Mouse (Mus musculus) hindbrain, embryonic 11.5 days (tissue): ENCODE data around the gene Apon. TPM values are rescaled to one million over a fixed set of nuclear protein-coding genes. Genes with fewer than 3 reads are reported as not detected.

Source experiments
- polyA plus RNA-seq: library from polyadenylated mRNA; unstranded; fragments of >200 nt; fragmentation: Nextera tagmentation; extraction: Ambion mirVana; gene quantifications from 2 replicates; pipeline ENCODE4 v1.2.1, GENCODE M21; 2014

Apon gene
- polyA plus RNA-seq, 1 experiment from 2014 or later = 0.36 TPM

Other genes with a start within 250 kb of the Apon start
- gene Hsd17b6, start 246.5 kb upstream of the Apon start, polyA plus RNA-seq = not detected in 2 replicates
- gene Prim1, start 238.9 kb upstream of the Apon start, polyA plus RNA-seq = 87.8 and 88.3 TPM in 2 replicates
- 858 and 879 TPM in 2 replicates for gene Naca, start 218.5 kb upstream of the Apon start, polyA plus RNA-seq
- gene Ptges3, start 195.1 kb upstream of the Apon start, polyA plus RNA-seq = 590 and 626 TPM in 2 replicates
- 2,416 and 2,461 TPM in 2 replicates for gene Atp5b, start 170.8 kb upstream of the Apon start, polyA plus RNA-seq
- gene Baz2a, start 162.5 kb upstream of the Apon start, polyA plus RNA-seq = 20.0 and 37.6 TPM in 2 replicates
- gene Rbms2, start 73.8 kb upstream of the Apon start, polyA plus RNA-seq = 18.9 and 19.5 TPM in 2 replicates
- gene Gls2, start 59.6 kb upstream of the Apon start, polyA plus RNA-seq = 1.3 and 1.5 TPM in 2 replicates
- gene Spryd4, start 42.3 kb upstream of the Apon start, polyA plus RNA-seq = 25.2 and 31.1 TPM in 2 replicates
- 0.11 TPM in 1 of 2 replicates, not detected in the other for gene Mip, start 28.3 kb upstream of the Apon start, polyA plus RNA-seq
- gene Timeless, start 22.0 kb upstream of the Apon start, polyA plus RNA-seq = 43.1 and 43.8 TPM in 2 replicates
- gene Apof, start 14.6 kb downstream of the Apon start, polyA plus RNA-seq = not detected in 2 replicates
- 15.4 and 17.3 TPM in 2 replicates for gene Stat2, start 16.5 kb downstream of the Apon start, polyA plus RNA-seq
- gene Il23a, start 44.7 kb downstream of the Apon start, polyA plus RNA-seq = 0.28 TPM in 1 of 2 replicates, not detected in the other
- 30.5 and 31.2 TPM in 2 replicates for gene Pan2, start 49.2 kb downstream of the Apon start, polyA plus RNA-seq
- 229 and 245 TPM in 2 replicates for gene Cnpy2, start 68.4 kb downstream of the Apon start, polyA plus RNA-seq
- 242 and 254 TPM in 2 replicates for gene Cs, start 83.6 kb downstream of the Apon start, polyA plus RNA-seq
- gene Coq10a, start 114.9 kb downstream of the Apon start, polyA plus RNA-seq = 23.8 and 24.5 TPM in 2 replicates
- gene Ankrd52, start 123.0 kb downstream of the Apon start, polyA plus RNA-seq = 9.5 and 12.3 TPM in 2 replicates
- gene Slc39a5, start 147.1 kb downstream of the Apon start, polyA plus RNA-seq = not detected in 2 replicates
- gene Nabp2, start 157.4 kb downstream of the Apon start, polyA plus RNA-seq = 125 and 130 TPM in 2 replicates
- 44.2 and 44.7 TPM in 2 replicates for gene Rnf41, start 157.6 kb downstream of the Apon start, polyA plus RNA-seq
- 126 and 170 TPM in 2 replicates for gene Smarcc2, start 205.2 kb downstream of the Apon start, polyA plus RNA-seq
- 742 and 751 TPM in 2 replicates for gene Myl6, start 240.0 kb downstream of the Apon start, polyA plus RNA-seq
- 3.3 and 4.2 TPM in 2 replicates for gene Myl6b, start 244.6 kb downstream of the Apon start, polyA plus RNA-seq